Mouse (Mus musculus): ENCODE measurements at regions not wholly inside any gene's neighbourhood (a gene's known extent, or its start where the extent isn't known, plus 50 kb on each side); places are given as distances from the start of the nearest gene placed in this dataset.

- H3K27ac ChIP-seq (ENCODE audit: low read depth, low read length): no peak overlapping the region
- no peaks in the 10 kb centered on the region for H3K27me3 ChIP-seq (ENCODE audit: control insufficient read depth, insufficient read depth, low read length)
- H3K36me3 ChIP-seq (ENCODE audit: control insufficient read depth, insufficient read depth, low read length): no peaks in the 10 kb centered on the region
- no peak overlapping the region for H3K4me3 ChIP-seq (ENCODE audit: low read depth, low read length)
- H3K4me2 ChIP-seq (ENCODE audit: low read depth, low read length, severe bottlenecking): no peak overlapping the region
- ATAC-seq (replicated peaks; ENCODE audit: low FRiP score) (no peak), DNase-seq (ENCODE audit: low spot score) (no peak)
- H3K9me3 ChIP-seq (ENCODE audit: control insufficient read depth, low read length): no peaks in the 10 kb centered on the region
- 79% methylated on average over 4 of the region's 4 CpGs for WGBS
- no peaks in the 10 kb centered on the region for H3K4me1 ChIP-seq (replicated peaks; ENCODE audit: control insufficient read depth, insufficient read depth, low read length)
- H3K9ac ChIP-seq (ENCODE audit: low read length): no peak overlapping the region
These were observed 186.8 kb upstream of the Gm11114 start for GRCm38 (mm10) chr9:85125775-85126174.

DNA sequence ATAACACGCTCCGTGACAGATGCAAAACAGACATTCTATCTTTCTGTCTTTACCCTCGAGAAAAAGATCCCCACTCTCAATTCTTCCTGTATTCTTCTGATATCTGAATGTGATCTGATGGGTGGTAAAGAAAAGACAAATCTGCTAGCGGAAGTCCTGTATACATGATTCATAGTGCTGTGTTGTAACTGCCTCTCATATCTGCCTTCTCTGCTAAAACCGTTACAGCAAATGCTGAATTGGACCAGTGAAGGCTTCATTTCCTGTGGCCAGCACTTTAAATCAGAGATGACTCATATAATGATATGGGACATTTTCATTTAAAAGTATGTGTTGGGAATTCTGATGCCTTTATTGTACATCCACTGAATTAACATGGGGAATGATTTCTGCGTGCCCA is 186.0 kb upstream of the Gm11114 start:
- no peaks in the 10 kb centered on the region for H3K4me1 ChIP-seq (replicated peaks; ENCODE audit: control insufficient read depth, insufficient read depth, low read length)
- DNase-seq (ENCODE audit: low spot score) (no peak), ATAC-seq (replicated peaks; ENCODE audit: low FRiP score) (no peak)
- no peak overlapping the region for H3K4me3 ChIP-seq (ENCODE audit: low read depth, low read length)
- H3K27me3 ChIP-seq (ENCODE audit: control insufficient read depth, insufficient read depth, low read length): no peaks in the 10 kb centered on the region
- no peaks in the 10 kb centered on the region for H3K36me3 ChIP-seq (ENCODE audit: control insufficient read depth, insufficient read depth, low read length)
- H3K4me2 ChIP-seq (ENCODE audit: low read depth, low read length, severe bottlenecking): no peak overlapping the region
- 91% methylated on average over 6 of the region's 6 CpGs for WGBS
- H3K27ac ChIP-seq (ENCODE audit: low read depth, low read length): no peak overlapping the region
- no peaks in the 10 kb centered on the region for H3K9me3 ChIP-seq (ENCODE audit: control insufficient read depth, low read length)
- no peak overlapping the region for H3K9ac ChIP-seq (ENCODE audit: low read length)

GRCm38 (mm10) chr9:85127107-85127506 is 185.5 kb upstream of the Gm11114 start:
- Histone ChIP-seq H3K4me1 (replicated peaks; ENCODE audit: control insufficient read depth, insufficient read depth, low read length) (no peaks in the 10 kb centered on the region), H3K4me2 (ENCODE audit: low read depth, low read length, severe bottlenecking) (no peak overlapping the region), H3K4me3 (ENCODE audit: low read depth, low read length) (no peak overlapping the region), H3K9me3 (ENCODE audit: control insufficient read depth, low read length) (no peaks in the 10 kb centered on the region), H3K27ac (ENCODE audit: low read depth, low read length) (no peak overlapping the region), H3K27me3 (ENCODE audit: control insufficient read depth, insufficient read depth, low read length) (no peaks in the 10 kb centered on the region), H3K36me3 (ENCODE audit: control insufficient read depth, insufficient read depth, low read length) (no peaks in the 10 kb centered on the region), H3K9ac (ENCODE audit: low read length) (no peak overlapping the region)
- WGBS: 82% methylated on average over 4 of the region's 4 CpGs
- ATAC-seq (replicated peaks; ENCODE audit: low FRiP score) (no peak), DNase-seq (ENCODE audit: low spot score) (no peak)

GRCm38 (mm10) chr9:85134900-85135299 is 177.7 kb upstream of the Gm11114 start:
- H3K4me3 ChIP-seq (ENCODE audit: low read depth, low read length): no peak overlapping the region
- no peaks in the 10 kb centered on the region for H3K27me3 ChIP-seq (ENCODE audit: control insufficient read depth, insufficient read depth, low read length)
- DNase-seq (ENCODE audit: low spot score) (no peak), ATAC-seq (replicated peaks; ENCODE audit: low FRiP score) (no peak)
- 78% methylated on average over 1 of the region's 1 CpGs for WGBS
- H3K4me2 ChIP-seq (ENCODE audit: low read depth, low read length, severe bottlenecking): no peak overlapping the region
- no peaks in the 10 kb centered on the region for H3K36me3 ChIP-seq (ENCODE audit: control insufficient read depth, insufficient read depth, low read length)
- H3K4me1 ChIP-seq (replicated peaks; ENCODE audit: control insufficient read depth, insufficient read depth, low read length): no peaks in the 10 kb centered on the region
- H3K9me3 ChIP-seq (ENCODE audit: control insufficient read depth, low read length): no peaks in the 10 kb centered on the region
- no peak overlapping the region for H3K9ac ChIP-seq (ENCODE audit: low read length)
- no peak overlapping the region for H3K27ac ChIP-seq (ENCODE audit: low read depth, low read length)

DNA sequence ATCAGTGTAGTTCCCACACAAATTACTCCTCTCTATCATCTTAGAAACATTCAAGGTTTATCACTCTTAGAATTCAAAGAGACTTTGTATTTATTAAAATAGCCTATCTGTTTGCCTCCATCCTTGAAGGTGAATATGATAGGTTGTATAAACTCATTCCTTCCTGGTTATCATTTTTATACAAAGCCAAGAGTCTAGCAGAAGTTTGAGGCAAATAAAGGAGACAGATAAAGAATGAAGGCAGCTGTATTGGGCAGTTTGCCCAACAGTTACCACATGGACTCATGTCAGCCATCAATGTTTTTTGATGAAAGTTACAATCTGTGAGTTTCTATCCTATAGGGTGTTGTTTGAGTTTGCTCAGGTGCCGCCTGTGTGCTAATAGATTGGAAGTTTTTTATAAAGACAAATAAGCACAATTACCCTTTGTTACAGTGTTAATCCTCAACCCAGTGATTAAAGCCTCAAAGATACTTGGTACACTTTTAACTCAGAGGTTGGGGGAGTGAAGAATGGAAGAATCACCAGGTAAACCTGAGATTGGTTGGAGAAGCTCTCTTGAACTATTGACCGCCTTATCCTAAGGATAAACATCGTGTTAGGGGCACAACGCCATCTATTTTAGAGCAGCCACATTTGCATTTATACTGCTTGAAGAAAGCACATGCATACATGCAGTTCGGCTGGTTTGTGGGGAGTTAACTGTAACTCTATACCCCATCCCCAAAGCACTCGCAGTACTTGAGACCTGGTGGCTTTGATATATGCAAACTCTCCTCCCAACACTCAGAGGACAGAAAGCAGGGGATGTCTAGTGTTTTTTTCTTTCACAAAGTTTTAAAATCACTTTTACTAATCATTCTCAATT is 175.6 kb upstream of the Gm11114 start:
- no peak for DNase-seq (ENCODE audit: low spot score)
- Histone ChIP-seq H3K36me3 (ENCODE audit: control insufficient read depth, insufficient read depth, low read length) (no peaks in the 10 kb centered on the region), H3K9ac (ENCODE audit: low read length) (no peak overlapping the region), H3K27me3 (ENCODE audit: control insufficient read depth, insufficient read depth, low read length) (no peaks in the 10 kb centered on the region), H3K9me3 (ENCODE audit: control insufficient read depth, low read length) (no peaks in the 10 kb centered on the region), H3K4me1 (replicated peaks; ENCODE audit: control insufficient read depth, insufficient read depth, low read length) (no peaks in the 10 kb centered on the region), H3K4me3 (ENCODE audit: low read depth, low read length) (no peak overlapping the region), H3K27ac (ENCODE audit: low read depth, low read length) (no peak overlapping the region), H3K4me2 (ENCODE audit: low read depth, low read length, severe bottlenecking) (no peak overlapping the region)
- no peak for ATAC-seq (replicated peaks; ENCODE audit: low FRiP score)
- 81% methylated on average over 6 of the region's 6 CpGs for WGBS

DNA sequence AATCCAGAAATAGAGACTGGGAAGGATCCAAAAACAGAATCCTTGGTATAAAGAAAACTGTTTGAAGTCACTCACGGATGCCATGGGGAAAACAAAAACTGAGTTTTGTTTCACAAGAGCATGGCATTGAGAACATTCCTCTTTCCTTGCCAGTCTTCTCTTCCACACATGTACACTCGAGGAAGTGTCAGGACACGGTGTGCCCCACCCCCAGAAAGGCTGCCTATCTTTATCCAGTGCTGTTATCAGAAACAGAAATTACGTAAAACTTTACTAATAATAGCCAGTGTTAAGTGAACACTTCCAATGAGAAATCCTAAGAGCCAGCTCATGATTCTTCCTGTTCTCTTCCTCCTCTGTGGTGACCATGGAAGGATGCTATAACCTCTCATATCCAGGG is 172.7 kb upstream of the Gm11114 start:
- H3K27ac ChIP-seq (ENCODE audit: low read depth, low read length): no peak overlapping the region
- no peaks in the 10 kb centered on the region for H3K9me3 ChIP-seq (ENCODE audit: control insufficient read depth, low read length)
- DNase-seq (ENCODE audit: low spot score) (no peak), ATAC-seq (replicated peaks; ENCODE audit: low FRiP score) (no peak)
- 88% methylated on average over 4 of the region's 4 CpGs for WGBS
- H3K27me3 ChIP-seq (ENCODE audit: control insufficient read depth, insufficient read depth, low read length): no peaks in the 10 kb centered on the region
- H3K4me2 ChIP-seq (ENCODE audit: low read depth, low read length, severe bottlenecking): no peak overlapping the region
- no peak overlapping the region for H3K4me3 ChIP-seq (ENCODE audit: low read depth, low read length)
- no peaks in the 10 kb centered on the region for H3K36me3 ChIP-seq (ENCODE audit: control insufficient read depth, insufficient read depth, low read length)
- H3K9ac ChIP-seq (ENCODE audit: low read length): no peak overlapping the region
- H3K4me1 ChIP-seq (replicated peaks; ENCODE audit: control insufficient read depth, insufficient read depth, low read length): no peaks in the 10 kb centered on the region

- ATAC-seq (replicated peaks; ENCODE audit: low FRiP score) (no peak), DNase-seq (ENCODE audit: low spot score) (no peak)
- no peak overlapping the region for H3K4me3 ChIP-seq (ENCODE audit: low read depth, low read length)
- H3K4me2 ChIP-seq (ENCODE audit: low read depth, low read length, severe bottlenecking): no peak overlapping the region
- H3K27ac ChIP-seq (ENCODE audit: low read depth, low read length): no peak overlapping the region
- H3K36me3 ChIP-seq (ENCODE audit: control insufficient read depth, insufficient read depth, low read length): no peaks in the 10 kb centered on the region
- H3K4me1 ChIP-seq (replicated peaks; ENCODE audit: control insufficient read depth, insufficient read depth, low read length): no peaks in the 10 kb centered on the region
- H3K9ac ChIP-seq (ENCODE audit: low read length): no peak overlapping the region
- WGBS: 95% methylated on average over 2 of the region's 2 CpGs
- no peaks in the 10 kb centered on the region for H3K27me3 ChIP-seq (ENCODE audit: control insufficient read depth, insufficient read depth, low read length)
- no peaks in the 10 kb centered on the region for H3K9me3 ChIP-seq (ENCODE audit: control insufficient read depth, low read length)
These were observed 168.2 kb upstream of the Gm11114 start for GRCm38 (mm10) chr9:85144363-85144762.

- Histone ChIP-seq H3K27ac (ENCODE audit: low read depth, low read length) (no peak overlapping the region), H3K4me2 (ENCODE audit: low read depth, low read length, severe bottlenecking) (no peak overlapping the region), H3K9me3 (ENCODE audit: control insufficient read depth, low read length) (no peaks in the 10 kb centered on the region), H3K27me3 (ENCODE audit: control insufficient read depth, insufficient read depth, low read length) (no peaks in the 10 kb centered on the region), H3K9ac (ENCODE audit: low read length) (no peak overlapping the region), H3K4me3 (ENCODE audit: low read depth, low read length) (no peak overlapping the region), H3K4me1 (replicated peaks; ENCODE audit: control insufficient read depth, insufficient read depth, low read length) (no peaks in the 10 kb centered on the region), H3K36me3 (ENCODE audit: control insufficient read depth, insufficient read depth, low read length) (no peaks in the 10 kb centered on the region)
- no peak for DNase-seq (ENCODE audit: low spot score)
- no peak for ATAC-seq (replicated peaks; ENCODE audit: low FRiP score)
- 90% methylated on average over 1 of the region's 1 CpGs for WGBS
These were observed 146.9 kb upstream of the Gm11114 start for GRCm38 (mm10) chr9:85165632-85166031.

DNA sequence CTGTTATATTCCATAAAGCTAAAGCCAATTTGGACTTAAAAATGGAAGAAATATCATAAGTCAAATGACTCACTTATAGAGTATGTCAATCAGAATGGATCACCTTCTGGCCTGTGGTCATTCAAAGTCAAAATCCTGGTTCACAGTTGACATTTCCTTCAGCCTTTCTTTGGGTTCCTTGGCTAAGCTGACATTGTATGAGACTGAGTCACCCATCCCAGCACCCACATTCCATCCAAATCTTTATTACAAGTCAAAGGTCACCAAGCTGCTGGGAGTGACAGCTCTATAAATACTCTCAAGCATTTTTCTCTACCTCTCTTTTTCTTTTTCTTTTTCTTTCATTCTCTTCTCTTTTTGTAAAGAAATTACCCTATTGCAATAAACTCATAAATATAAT is 145.3 kb upstream of the Gm11114 start:
- no peaks in the 10 kb centered on the region for H3K27me3 ChIP-seq (ENCODE audit: control insufficient read depth, insufficient read depth, low read length)
- H3K9me3 ChIP-seq (ENCODE audit: control insufficient read depth, low read length): no peaks in the 10 kb centered on the region
- no peak overlapping the region for H3K9ac ChIP-seq (ENCODE audit: low read length)
- no peak for ATAC-seq (replicated peaks; ENCODE audit: low FRiP score)
- H3K36me3 ChIP-seq (ENCODE audit: control insufficient read depth, insufficient read depth, low read length): no peaks in the 10 kb centered on the region
- H3K27ac ChIP-seq (ENCODE audit: low read depth, low read length): no peak overlapping the region
- no peak overlapping the region for H3K4me3 ChIP-seq (ENCODE audit: low read depth, low read length)
- DNase-seq (ENCODE audit: low spot score): no peak
- no peak overlapping the region for H3K4me2 ChIP-seq (ENCODE audit: low read depth, low read length, severe bottlenecking)
- no peaks in the 10 kb centered on the region for H3K4me1 ChIP-seq (replicated peaks; ENCODE audit: control insufficient read depth, insufficient read depth, low read length)
